8 mouse cellular contexts compared by ENCODE assay signal in genomic region chr6:147718052-147718712, GRCm38 (mm10).
DNase-seq lines count a peak whose midpoint lies in the region; ATAC-seq and TF ChIP-seq lines count a peak whose summit lies in the region.

No protein-coding gene starts in this region.

- H3K9ac ChIP-seq in limb, embryonic 12.5 days (replicated peaks) = no peak overlapping the region
- no peak overlapping the region for H3K9ac ChIP-seq in midbrain, embryonic 16.5 days (ENCODE audit: low read depth, low read length)

- no peak for DNase-seq in limb, embryonic 10.5 days (ENCODE audit: low spot score)
- DNase-seq in cerebellum, adult 9-11 months = peak; percentile 92
- DNase-seq in gastrocnemius, postnatal 14 days = peak; percentile 23
- DNase-seq in layer of hippocampus, adult 2 months (ENCODE audit: low spot score in 2 of 2) = peak; percentile 21 to 44
- no peak for DNase-seq in urinary bladder, postnatal 4 days (ENCODE audit: low spot score in 2 of 2)
- no peak for DNase-seq in urinary bladder, adult 18-20 months (ENCODE audit: low spot score in 2 of 2)

- WGBS in limb, embryonic 12.5 days = 23% methylated on average over 8 of the region's 8 CpGs
- 47% methylated on average over 8 of the region's 8 CpGs for WGBS in limb, embryonic 10.5 days
- WGBS in midbrain, embryonic 16.5 days = 27% methylated on average over 8 of the region's 8 CpGs

- no peak overlapping the region for H3K4me3 ChIP-seq in limb, embryonic 12.5 days (replicated peaks)
- no peak overlapping the region for H3K4me3 ChIP-seq in limb, embryonic 10.5 days
- H3K4me3 ChIP-seq in layer of hippocampus, adult 2 months = peak overlapping the region; percentile 44
- no peak overlapping the region for H3K4me3 ChIP-seq in midbrain, embryonic 16.5 days (ENCODE audit: low read depth, low read length)

- H3K36me3 ChIP-seq in limb, embryonic 12.5 days = no peaks in the 10 kb centered on the region
- H3K36me3 ChIP-seq in limb, embryonic 10.5 days = no peaks in the 10 kb centered on the region
- no peaks in the 10 kb centered on the region for H3K36me3 ChIP-seq in midbrain, embryonic 16.5 days (ENCODE audit: control insufficient read depth, insufficient read depth, low read length)

- peak; percentile 40 for TF ChIP-seq CTCF in layer of hippocampus, adult 2 months (conservative IDR thresholded peaks at IDR 0.05)

- no peaks in the 10 kb centered on the region for H3K9me3 ChIP-seq in limb, embryonic 12.5 days
- no peaks in the 10 kb centered on the region for H3K9me3 ChIP-seq in limb, embryonic 10.5 days (replicated peaks)
- no peaks in the 10 kb centered on the region for H3K9me3 ChIP-seq in midbrain, embryonic 16.5 days (replicated peaks; ENCODE audit: control insufficient read depth, low read length, poor library complexity, severe bottlenecking)

- no peak for ATAC-seq in limb, embryonic 12.5 days (ENCODE audit: insufficient number of reproducible peaks, insufficient read depth, low FRiP score, low TSS enrichment, low read depth)
- ATAC-seq in midbrain, embryonic 16.5 days = peak; percentile 85

- H3K4me2 ChIP-seq in limb, embryonic 12.5 days = peak overlapping the region; percentile 17; the same call in 1 of the 2 replicates
- H3K4me2 ChIP-seq in midbrain, embryonic 16.5 days (ENCODE audit: low read length) = peak overlapping the region; percentile 23

- no peaks in the 10 kb centered on the region for H3K27me3 ChIP-seq in limb, embryonic 12.5 days
- no peaks in the 10 kb centered on the region for H3K27me3 ChIP-seq in limb, embryonic 10.5 days (ENCODE audit: low read depth, poor library complexity, severe bottlenecking)
- H3K27me3 ChIP-seq in midbrain, embryonic 16.5 days (ENCODE audit: control insufficient read depth, insufficient read depth, low read depth, low read length) = no peaks in the 10 kb centered on the region

- H3K27ac ChIP-seq in limb, embryonic 12.5 days = peak overlapping the region; percentile 4; the same call in 1 of the 2 replicates
- no peak overlapping the region for H3K27ac ChIP-seq in limb, embryonic 10.5 days
- peak overlapping the region; percentile 83 for H3K27ac ChIP-seq in layer of hippocampus, adult 2 months
- peak overlapping the region; percentile 33; the same call in 1 of the 2 replicates for H3K27ac ChIP-seq in midbrain, embryonic 16.5 days (ENCODE audit: low read length)

- intact Hi-C loops in gastrocnemius, postnatal 14 days (cut with DNase I; ENCODE audit: low total_unique reads) = no loop called here

- peaks cover 30% of the 10 kb centered on the region for H3K4me1 ChIP-seq in limb, embryonic 12.5 days (replicated peaks)
- peaks cover 32% of the 10 kb centered on the region for H3K4me1 ChIP-seq in limb, embryonic 10.5 days
- H3K4me1 ChIP-seq in midbrain, embryonic 16.5 days (ENCODE audit: control insufficient read depth, insufficient read depth, low read length) = peaks cover 5% of the 10 kb centered on the region; the same call in 1 of the 2 replicates

Comparison
In these comparisons a context has a peak if more than half of its experiments do, and no peak if none do; other contexts are left out.
1. DNase-seq: peak in cerebellum, adult 9-11 months (single experiment), gastrocnemius, postnatal 14 days (single experiment) and layer of hippocampus, adult 2 months (2 of 2); none in limb, embryonic 10.5 days (single experiment), urinary bladder, postnatal 4 days (0 of 2) and urinary bladder, adult 18-20 months (0 of 2).